Mouse (Mus musculus): ENCODE data around the gene Slc15a5. TPM values are rescaled to one million over a fixed set of nuclear protein-coding genes. Genes with fewer than 3 reads are reported as not detected.

Gene Slc15a5
- polyA plus RNA-seq (2012; rRNA removed) = 0.03 TPM in 1 of 2 replicates, not detected in the other

GRCm38 (mm10) chr6:138079816-138080215 is at the start of gene Slc15a5:
Slc15a5 (minus strand) TSS chr6:138079916.

Other genes with a start within 250 kb of the Slc15a5 start
- gene Mgst1, start 60.4 kb upstream of the Slc15a5 start, polyA plus RNA-seq (2012; rRNA removed) = 36.2 and 50.6 TPM in 2 replicates

All from central nervous system, embryonic 14 days (tissue).